Mouse (Mus musculus) hindbrain, embryonic 15.5 days (tissue): ENCODE results near the gene Mfsd14a. TPM values are rescaled to one million over a fixed set of nuclear protein-coding genes. Genes with fewer than 3 reads are reported as not detected.

Experiments used
- ATAC-seq: fragments of 200-750 bp; cut with Nextera tagmentation; 2 replicates; pipeline ENCODE4 v1.8.0; 2017; ENCODE audit warnings: low read depth, moderate number of reproducible peaks, moderate TSS enrichment; ENCODE audit not compliant: low FRiP score
- H3K27ac ChIP-seq: fragments of 300-500 bp; sonication (generic); replicated peaks from 2 replicates; pipeline ENCODE4 v1.5.1; 2015; ENCODE audit warnings: mild to moderate bottlenecking, inconsistent platforms
- H3K27me3 ChIP-seq: fragments of 300-500 bp; sonication (generic); 2 replicates; pipeline ENCODE4 v1.6.1; 2015; ENCODE audit warnings: control low read depth, inconsistent platforms
- H3K36me3 ChIP-seq: fragments of 300-500 bp; sonication (generic); 2 replicates; pipeline ENCODE4 v1.6.1; 2015; ENCODE audit warnings: control low read depth, inconsistent platforms
- H3K4me1 ChIP-seq: fragments of 300-500 bp; sonication (generic); replicated peaks from 2 replicates; pipeline ENCODE4 v1.6.1; 2015; ENCODE audit warnings: control low read depth, inconsistent platforms
- H3K4me2 ChIP-seq: fragments of 300-500 bp; sonication (generic); 2 replicates; pipeline ENCODE4 v1.6.1; 2015; ENCODE audit warnings: moderate library complexity, mild to moderate bottlenecking, inconsistent platforms
- H3K4me3 ChIP-seq: fragments of 300-500 bp; sonication (generic); 2 replicates; pipeline ENCODE4 v1.5.1; 2015; ENCODE audit warnings: mild to moderate bottlenecking, inconsistent platforms
- H3K9ac ChIP-seq: fragments of 300-500 bp; sonication (generic); 2 replicates; pipeline ENCODE4 v1.6.1; 2015; ENCODE audit warnings: inconsistent platforms
- H3K9me3 ChIP-seq: fragments of 300-500 bp; sonication (generic); 2 replicates; pipeline ENCODE4 v1.6.1; 2016; ENCODE audit warnings: control low read depth, inconsistent platforms
- WGBS: fragments of 180-500 bp; shearing (Covaris S2); methylation state at CpG from one replicate; pipeline ENCODE4 v1.1.7; 2015; 5-methylcytosine and 5-hydroxymethylcytosine counted together
- polyA plus RNA-seq: library from polyadenylated mRNA; unstranded; fragments of >200 nt; fragmentation: Nextera tagmentation; extraction: Ambion mirVana; gene quantifications from 2 replicates; pipeline ENCODE4 v1.2.1, GENCODE M21; 2015

The Mfsd14a gene
- polyA plus RNA-seq, 1 experiment from 2014 or later: 65.4 TPM

- Histone ChIP-seq H3K27ac (peak overlapping the region; percentile 92), H3K4me3 (peak overlapping the region; percentile 99), H3K4me1 (peaks cover 17% of the 10 kb centered on the region), H3K9ac (peak overlapping the region; percentile 74), H3K36me3 (peaks cover 24% of the 10 kb centered on the region), H3K9me3 (no peaks in the 10 kb centered on the region), H3K4me2 (peak overlapping the region; percentile 54), H3K27me3 (no peaks in the 10 kb centered on the region)
- ATAC-seq: peak; percentile 84
- WGBS: 3% methylated on average over 22 of the region's 22 CpGs
Measured at GRCm38 (mm10) chr3:116594076-116594727, 68.3 kb downstream of the Mfsd14a start.

DNA sequence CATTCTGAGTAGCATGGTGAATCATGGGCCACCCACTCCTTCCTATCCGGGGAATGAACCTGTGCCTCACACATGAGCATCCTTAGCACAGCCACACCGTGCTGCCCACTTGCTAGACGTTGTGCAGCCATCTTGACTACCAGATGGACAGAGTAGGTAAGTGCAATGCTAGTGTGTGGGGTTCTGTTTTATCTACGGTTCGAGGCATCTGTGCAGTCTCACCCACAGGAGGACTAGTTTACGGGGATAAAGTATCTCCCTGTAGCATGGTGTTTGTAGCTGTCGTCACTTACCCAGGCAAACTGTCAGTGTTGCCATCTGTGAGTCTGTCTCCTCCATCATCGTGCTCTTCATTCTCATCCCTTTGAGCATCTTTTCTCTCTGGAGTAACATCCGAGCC lies 80.3 kb downstream of the Mfsd14a start:
- H3K9ac ChIP-seq: no peak overlapping the region
- H3K27ac ChIP-seq: no peak overlapping the region
- no peaks in the 10 kb centered on the region for H3K9me3 ChIP-seq
- WGBS: 96% methylated on average over 9 of the region's 9 CpGs
- H3K36me3 ChIP-seq: peaks cover 55% of the 10 kb centered on the region
- H3K4me3 ChIP-seq: no peak overlapping the region
- H3K4me2 ChIP-seq: no peak overlapping the region
- no peak for ATAC-seq
- no peaks in the 10 kb centered on the region for H3K27me3 ChIP-seq
- H3K4me1 ChIP-seq: no peaks in the 10 kb centered on the region

Other genes starting within 250 kb of the Mfsd14a start
- 3.4 and 3.9 TPM in 2 replicates for gene Cdc14a, start 238.6 kb downstream of the Mfsd14a start, polyA plus RNA-seq
- gene Rtca, start 154.5 kb downstream of the Mfsd14a start, polyA plus RNA-seq: 105 and 109 TPM in 2 replicates
- gene Dbt, start 149.6 kb downstream of the Mfsd14a start, polyA plus RNA-seq: 12.9 and 13.5 TPM in 2 replicates
- 0.31 and 0.45 TPM in 2 replicates for gene Lrrc39, start 99.7 kb downstream of the Mfsd14a start, polyA plus RNA-seq
- 13.1 and 13.7 TPM in 2 replicates for gene Sass6, start 67.7 kb downstream of the Mfsd14a start, polyA plus RNA-seq
- gene Trmt13, start 48.1 kb downstream of the Mfsd14a start, polyA plus RNA-seq: 24.3 and 25.1 TPM in 2 replicates
- not detected in 2 replicates for gene Gm43191, start 18.6 kb upstream of the Mfsd14a start, polyA plus RNA-seq
- gene Slc35a3, start 50.2 kb upstream of the Mfsd14a start, polyA plus RNA-seq: 8.0 and 8.7 TPM in 2 replicates
- 13.9 and 15.0 TPM in 2 replicates for gene Agl, start 145.5 kb upstream of the Mfsd14a start, polyA plus RNA-seq
- 5.5 and 6.6 TPM in 2 replicates for gene Frrs1, start 196.8 kb upstream of the Mfsd14a start, polyA plus RNA-seq